Mouse (Mus musculus): ENCODE data around the gene Gpr156.
"Not testable (repeated sequence)": the region's sequence is repeated elsewhere in the genome, so short reads cannot be mapped to it uniquely, and the experiment has no call there.

Gpr156 gene

DNA sequence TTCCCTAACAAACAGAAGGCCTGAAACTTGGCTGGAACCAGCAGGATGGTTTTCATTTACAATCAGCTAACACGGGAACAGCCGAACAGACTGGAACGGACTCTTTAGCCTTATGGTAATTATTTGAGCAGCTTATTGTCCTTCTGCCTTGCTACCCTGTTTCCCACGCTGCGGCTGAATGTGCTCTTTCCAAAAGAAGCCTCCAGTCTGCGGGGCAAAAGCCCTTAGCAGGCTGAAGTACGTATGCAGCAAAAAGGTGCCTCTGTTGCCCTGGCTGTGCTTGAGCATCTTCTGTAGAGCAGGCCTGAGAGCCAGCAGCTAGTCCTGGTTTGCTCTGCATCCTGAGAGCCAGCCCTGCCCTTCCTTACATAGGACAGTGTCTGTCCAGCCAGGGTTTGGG, 83.9 kb downstream of the Gpr156 start:
- no peak for DNase-seq (ENCODE audit: low read depth, low spot score)

DNA sequence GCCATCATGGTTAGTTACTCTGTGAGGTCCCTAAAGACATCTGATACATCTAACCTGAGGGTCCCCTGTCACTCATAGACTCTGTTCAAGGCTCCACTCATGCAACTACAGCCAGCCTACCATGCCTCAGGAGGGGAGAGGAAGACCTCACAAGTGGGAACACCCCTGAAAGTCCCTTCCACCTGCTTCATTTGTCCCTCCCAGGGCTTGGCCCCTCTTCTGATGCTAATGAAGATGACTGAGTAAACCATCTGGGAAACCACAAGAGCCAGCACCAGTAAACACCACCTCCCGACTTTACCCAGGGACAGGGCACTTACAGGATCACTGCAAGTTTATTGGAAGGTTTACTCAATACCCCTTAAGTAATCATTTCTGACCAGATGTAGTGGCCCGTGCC, 85.5 kb downstream of the Gpr156 start:
- DNase-seq (ENCODE audit: low read depth, low spot score) = peak; percentile 28

DNA sequence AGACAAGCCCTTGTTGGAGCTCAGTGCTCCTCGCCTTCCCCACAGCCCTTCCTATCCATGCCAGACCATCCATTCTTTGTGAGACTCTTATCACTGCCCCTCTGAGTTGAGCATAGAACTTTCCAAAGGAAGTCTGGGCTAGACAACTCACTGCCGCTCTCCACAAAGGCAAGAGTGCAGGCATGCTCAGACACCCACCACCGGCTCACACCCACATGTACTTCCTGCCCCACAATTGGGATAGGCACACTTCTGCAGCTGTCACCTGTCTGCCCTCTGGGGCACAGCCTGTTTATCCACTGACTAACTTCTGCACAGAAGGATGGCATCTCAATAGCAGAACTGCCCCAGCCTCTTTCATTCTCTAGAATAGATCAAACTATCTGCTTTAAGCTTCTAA, 86.2 kb downstream of the Gpr156 start:
- no peak for DNase-seq (ENCODE audit: low read depth, low spot score)

DNA sequence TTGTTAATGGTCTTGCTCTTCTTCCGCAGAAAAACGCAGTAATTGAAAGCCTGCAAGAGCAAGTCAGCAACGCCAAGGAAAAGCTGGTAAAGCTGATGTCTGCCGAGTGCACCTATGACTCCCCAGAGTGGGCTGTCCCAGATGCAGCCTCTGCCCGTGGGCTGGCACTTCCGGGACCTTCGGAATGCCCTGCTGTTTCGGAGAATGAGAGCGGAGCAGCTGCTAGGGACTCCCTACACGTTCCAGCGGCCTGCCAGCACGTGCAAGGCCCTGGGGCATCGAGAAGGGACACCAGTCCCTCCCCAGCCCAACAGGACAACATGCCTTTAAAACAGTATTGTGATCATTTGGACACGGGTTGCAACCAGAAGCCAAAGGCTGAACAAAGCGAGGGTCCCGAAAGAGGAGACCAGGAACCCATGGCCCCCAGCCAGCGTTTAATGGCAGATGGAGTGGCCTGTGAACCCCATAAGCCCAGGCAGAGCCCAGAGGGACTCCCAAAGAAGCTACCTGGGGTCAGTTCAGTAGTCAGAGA, 88.3 kb downstream of the Gpr156 start:
- DNase-seq (ENCODE audit: low read depth, low spot score) = no peak

GRCm38 (mm10) chr16:38005471-38005870, 89.2 kb downstream of the Gpr156 start:
- no peak for DNase-seq (ENCODE audit: low read depth, low spot score)

GRCm38 (mm10) chr16:38008371-38008770, 92.1 kb downstream of the Gpr156 start:
- DNase-seq (ENCODE audit: low read depth, low spot score) = no peak

DNA sequence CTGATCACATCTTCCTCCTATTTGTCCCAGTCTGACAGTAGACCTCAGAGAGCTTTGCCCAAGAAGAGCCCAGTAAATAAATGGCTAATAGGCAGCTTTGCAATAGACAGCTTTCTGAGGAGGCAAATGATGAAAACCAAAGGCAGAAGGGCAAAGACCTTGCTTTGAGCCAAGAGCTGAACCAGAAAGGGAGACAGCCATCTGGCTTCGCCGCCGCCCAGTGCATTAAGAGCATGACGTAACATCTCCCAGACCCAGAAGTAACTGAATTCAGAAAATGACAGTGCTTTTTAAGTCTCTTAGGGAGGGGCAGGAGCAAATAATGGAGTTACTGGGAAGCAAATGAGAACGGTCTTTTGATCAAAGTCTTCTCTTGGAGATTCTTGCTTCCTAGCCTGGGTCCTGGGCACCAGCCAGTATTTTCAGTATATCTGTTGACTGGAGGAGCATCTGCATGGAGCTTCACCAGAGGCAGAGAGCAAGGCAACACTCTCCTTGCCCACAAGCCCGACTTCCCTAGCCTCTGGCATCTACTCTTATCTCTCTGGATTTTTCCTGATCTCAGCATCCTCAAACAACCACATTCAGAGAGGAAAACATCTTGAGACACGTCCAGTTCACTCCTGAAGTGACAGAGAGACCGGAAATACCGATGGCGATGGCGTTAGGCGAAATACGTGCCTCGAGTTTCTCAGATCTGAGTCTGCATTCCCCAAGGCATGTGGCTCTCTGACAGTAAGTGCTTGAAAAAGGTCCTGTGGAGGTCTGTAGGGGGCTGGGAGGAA, 92.9 kb downstream of the Gpr156 start:
- no peak for DNase-seq (ENCODE audit: low read depth, low spot score)

GRCm38 (mm10) chr16:38011486-38011885, 95.2 kb downstream of the Gpr156 start:
- no peak for DNase-seq (ENCODE audit: low read depth, low spot score)

DNA sequence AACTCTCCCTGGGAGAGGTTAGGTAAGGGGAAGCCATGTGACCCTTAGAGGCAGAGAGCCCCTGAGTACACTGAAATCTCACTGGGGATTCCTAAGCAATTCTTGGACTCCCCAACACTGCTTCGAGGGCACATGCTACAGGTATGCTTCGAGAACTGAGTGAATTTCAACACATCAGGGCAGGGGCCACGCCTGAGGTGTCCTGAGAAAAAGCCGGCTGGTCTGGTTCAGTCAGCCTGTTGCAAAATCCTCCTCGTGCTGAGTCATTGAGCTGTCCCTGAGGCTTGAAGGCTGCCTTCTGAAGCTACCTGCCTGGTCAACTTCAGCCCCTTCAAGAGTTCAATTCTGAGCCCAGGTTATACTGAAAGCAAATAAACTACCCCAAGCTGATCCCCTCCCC, 96.1 kb downstream of the Gpr156 start:
- DNase-seq (ENCODE audit: low read depth, low spot score) = no peak

DNA sequence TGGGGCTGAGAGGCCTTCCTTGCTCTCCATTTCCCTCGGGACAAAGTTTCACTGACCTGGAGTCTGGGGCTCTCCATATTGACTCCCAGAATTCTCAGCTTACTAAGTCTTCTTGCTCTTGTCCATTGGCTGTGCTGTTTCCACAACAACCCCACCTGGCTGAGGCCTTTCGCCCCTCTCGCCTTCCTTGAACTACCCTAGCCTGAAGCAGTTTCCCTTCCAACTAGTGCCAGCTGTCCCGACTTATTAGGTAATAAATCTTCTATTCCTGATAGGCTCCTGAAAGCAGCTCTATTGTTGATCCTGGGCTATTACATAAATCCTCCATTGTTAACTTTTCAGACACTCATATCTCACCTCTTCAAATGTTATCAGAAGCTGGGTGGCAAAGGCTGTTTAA, 96.6 kb downstream of the Gpr156 start:
- no peak for DNase-seq (ENCODE audit: low read depth, low spot score)

- DNase-seq (ENCODE audit: low read depth, low spot score) = no peak
These were observed 98.7 kb downstream of the Gpr156 start for GRCm38 (mm10) chr16:38014951-38015350.

GRCm38 (mm10) chr16:38016928-38017524, 100.7 kb downstream of the Gpr156 start:
- no peak for DNase-seq (ENCODE audit: low read depth, low spot score)

DNA sequence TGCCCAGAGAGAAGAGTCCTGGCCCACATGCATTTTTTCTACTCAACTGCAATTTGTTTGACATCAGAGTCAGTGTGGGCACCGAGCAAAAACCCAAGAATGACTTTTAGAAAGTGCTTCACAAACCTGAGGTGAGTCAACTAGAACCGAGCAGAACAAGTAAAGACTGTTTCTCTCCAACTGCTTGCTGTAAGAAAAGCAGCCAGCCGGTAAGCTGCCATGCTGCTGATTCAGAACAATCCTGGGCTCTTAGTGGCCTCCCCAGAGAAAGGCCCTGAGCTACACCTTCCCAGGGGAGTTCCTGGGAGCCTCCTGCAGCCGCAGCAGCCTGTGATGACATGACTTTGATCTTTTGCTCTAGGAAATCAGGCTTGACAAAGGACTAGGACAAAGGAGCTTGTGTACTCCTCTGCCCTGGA, 101.7 kb downstream of the Gpr156 start:
- peak; percentile 15 for DNase-seq (ENCODE audit: low read depth, low spot score)

DNA sequence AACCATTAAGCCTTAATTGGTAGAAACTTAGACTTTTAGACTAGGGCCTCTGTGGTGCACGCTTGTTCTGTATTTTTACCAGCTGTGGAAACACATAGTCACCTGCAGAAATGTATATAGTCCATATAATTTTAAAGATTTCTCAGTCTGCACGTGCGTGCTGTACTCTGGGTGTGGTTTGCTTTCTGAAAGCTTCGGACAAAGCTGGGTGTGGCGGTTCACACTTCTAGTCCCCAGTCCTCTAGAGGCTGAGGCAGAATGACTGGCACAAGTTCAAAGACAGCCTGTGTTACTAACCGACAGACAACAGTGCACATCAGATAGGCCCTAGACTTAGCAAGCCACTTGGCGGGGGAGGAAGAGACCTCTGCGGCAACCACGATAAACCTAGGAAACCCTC, 116.3 kb downstream of the Gpr156 start:
- DNase-seq (ENCODE audit: low read depth, low spot score) = peak; percentile 51

GRCm38 (mm10) chr16:38033071-38033470, 116.8 kb downstream of the Gpr156 start:
- no peak for DNase-seq (ENCODE audit: low read depth, low spot score)

DNA sequence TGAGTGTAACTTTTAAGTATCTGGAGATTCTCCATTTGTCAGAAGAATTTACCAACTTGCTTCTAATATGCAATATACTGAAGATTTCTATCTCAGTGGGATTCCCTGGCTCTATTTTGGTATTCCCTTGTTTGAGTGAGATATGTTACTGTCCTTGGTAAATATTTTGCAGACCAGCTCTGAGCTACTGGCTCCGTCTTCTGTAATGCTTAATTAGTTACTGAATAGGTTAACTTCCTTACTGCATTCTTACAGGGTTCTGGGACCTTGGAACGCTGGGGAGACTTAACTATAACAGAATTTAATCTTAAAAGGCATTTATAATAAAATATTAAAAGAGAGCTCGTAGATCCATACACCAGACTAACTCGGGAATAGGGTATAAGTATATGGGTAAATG, 121.8 kb downstream of the Gpr156 start:
- not testable (repeated sequence) for DNase-seq (ENCODE audit: low read depth, low spot score)

GRCm38 (mm10) chr16:38042160-38042559, 125.9 kb downstream of the Gpr156 start:
- no peak for DNase-seq (ENCODE audit: low read depth, low spot score)

- DNase-seq (ENCODE audit: low read depth, low spot score) = no peak
These were observed 128.3 kb downstream of the Gpr156 start for GRCm38 (mm10) chr16:38044551-38044950.

- DNase-seq (ENCODE audit: low read depth, low spot score) = peak; percentile 28
These were observed 131.7 kb downstream of the Gpr156 start for GRCm38 (mm10) chr16:38047781-38048558.
